Mouse (Mus musculus): ENCODE measurements around the gene Ccdc33. TPM values are rescaled to one million over a fixed set of nuclear protein-coding genes. Genes with fewer than 3 reads are reported as not detected.

Ccdc33 gene
- total RNA-seq, 2 experiments from 2014 or later: not detected

GRCm38 (mm10) chr9:57980570-57980969, 138.1 kb downstream of the Ccdc33 start:
- DNase-seq (ENCODE audit: low spot score): no peak

GRCm38 (mm10) chr9:57978858-57979257, 139.8 kb downstream of the Ccdc33 start:
- DNase-seq (ENCODE audit: low spot score): no peak

Other genes with a start within 250 kb of the Ccdc33 start
- 10 to 100 TPM; 87.4 to 95.1 TPM for gene Ubl7, start 207.8 kb downstream of the Ccdc33 start, total RNA-seq (2021)
- gene Sema7a, start 178.7 kb downstream of the Ccdc33 start, total RNA-seq (2021): 10 to 100 TPM; 10.6 to 13.0 TPM
- under 1 TPM; 0.24 to 0.34 TPM for gene Cyp11a1, start 112.4 kb downstream of the Ccdc33 start, total RNA-seq (2021)
- under 1 TPM; 0.16 to 0.90 TPM for gene Stra6, start 55.0 kb downstream of the Ccdc33 start, total RNA-seq (2021)
- gene Islr, start 85.5 kb upstream of the Ccdc33 start, total RNA-seq (2021): 10 to 100 TPM; 15.6 to 20.8 TPM
- 1 to 10 TPM; 1.6 to 1.9 TPM for gene Islr2, start 85.5 kb upstream of the Ccdc33 start, total RNA-seq (2021)
- 1 to 10 TPM; 3.2 to 4.7 TPM for gene Pml, start 131.0 kb upstream of the Ccdc33 start, total RNA-seq (2021)
- 1 to 10 TPM; 6.8 to 7.3 TPM for gene Stoml1, start 134.3 kb upstream of the Ccdc33 start, total RNA-seq (2021)
- gene Loxl1, start 194.4 kb upstream of the Ccdc33 start, total RNA-seq (2021): 10 to 100 TPM; 12.3 to 14.1 TPM

Measured in gastrocnemius, adult 18-20 months (tissue).